Mouse (Mus musculus) midbrain, embryonic 11.5 days (tissue): ENCODE data around the gene Slc9a4. TPM values are rescaled to one million over a fixed set of nuclear protein-coding genes. Genes with fewer than 3 reads are reported as not detected.
"Not testable (repeated sequence)": the region's sequence is repeated elsewhere in the genome, so short reads cannot be mapped to it uniquely, and the experiment has no call there.

Source experiments
- ATAC-seq: fragments of 200-750 bp; cut with Nextera tagmentation; 2 replicates; pipeline ENCODE4 v1.8.0; 2017; ENCODE audit warnings: moderate TSS enrichment, moderate library complexity; ENCODE audit not compliant: low FRiP score
- DNase-seq: peaks from one replicate; pipeline ENCODE4 v3.0.0; 2015; ENCODE audit warnings: low spot score; ENCODE audit errors: missing footprints
- H3K27ac ChIP-seq: fragments of 300-500 bp; sonication (generic); 2 replicates; pipeline ENCODE4 v1.5.1; 2014; ENCODE audit warnings: low read depth, low read length
- H3K27me3 ChIP-seq: fragments of 300-500 bp; sonication (generic); 2 replicates; pipeline ENCODE4 v1.6.1; 2014; ENCODE audit warnings: mild to moderate bottlenecking, low read length, moderate library complexity, mixed read lengths; ENCODE audit not compliant: control insufficient read depth, insufficient read depth
- H3K36me3 ChIP-seq: fragments of 300-500 bp; sonication (generic); 2 replicates; pipeline ENCODE4 v1.6.1; 2014; ENCODE audit warnings: mild to moderate bottlenecking, low read length, moderate library complexity, mixed read lengths; ENCODE audit not compliant: control insufficient read depth, insufficient read depth
- H3K4me1 ChIP-seq: fragments of 300-500 bp; sonication (generic); 2 replicates; pipeline ENCODE4 v1.6.1; 2014; ENCODE audit warnings: low read length; ENCODE audit not compliant: control insufficient read depth, insufficient read depth
- H3K4me2 ChIP-seq: fragments of 300-500 bp; sonication (generic); 2 replicates; pipeline ENCODE4 v1.6.1; 2014; ENCODE audit warnings: mild to moderate bottlenecking, moderate library complexity
- H3K4me3 ChIP-seq: fragments of 300-500 bp; sonication (generic); 2 replicates; pipeline ENCODE4 v1.5.1; 2014; ENCODE audit warnings: low read depth, low read length
- H3K9ac ChIP-seq: fragments of 300-500 bp; sonication (generic); 2 replicates; pipeline ENCODE4 v1.6.1; 2014; ENCODE audit warnings: low read length
- H3K9me3 ChIP-seq: fragments of 300-500 bp; sonication (generic); 2 replicates; pipeline ENCODE4 v1.6.1; 2016; ENCODE audit warnings: low read length; ENCODE audit not compliant: control insufficient read depth
- WGBS: fragments of 180-500 bp; shearing (Covaris S2); extraction: QIAGEN DNeasy Blood & Tissue Kit; methylation state at CpG from one replicate; pipeline ENCODE4 v1.1.7; 2014; 5-methylcytosine and 5-hydroxymethylcytosine counted together
- polyA plus RNA-seq: library from polyadenylated mRNA; unstranded; fragments of >200 nt; fragmentation: Nextera tagmentation; extraction: Ambion mirVana; gene quantifications from 2 replicates; pipeline ENCODE4 v1.2.1, GENCODE M21; 2014

Gene Slc9a4
- polyA plus RNA-seq, 1 experiment from 2014 or later, result not detected

DNA sequence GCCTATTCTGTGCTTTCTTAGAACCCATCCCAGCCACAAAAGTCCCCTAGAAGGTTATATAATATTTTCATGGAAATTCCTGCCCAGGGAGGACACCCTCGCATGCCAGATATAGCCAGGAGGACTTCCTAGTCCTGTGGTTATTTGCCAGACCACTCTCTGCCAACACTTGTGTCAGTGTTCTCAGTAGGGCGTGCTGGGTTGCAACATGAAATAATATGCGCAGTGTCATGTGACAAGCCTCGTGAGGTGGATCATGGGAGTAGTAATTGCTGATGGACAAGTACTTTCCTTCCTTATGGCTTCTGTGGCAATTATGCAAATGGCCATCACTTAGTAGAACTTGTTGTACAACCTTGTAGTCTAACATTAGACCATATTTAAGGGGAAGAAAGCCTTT, 11.1 kb downstream of the Slc9a4 start:
- H3K4me2 ChIP-seq, result no peak overlapping the region
- no peak overlapping the region for H3K4me3 ChIP-seq
- H3K36me3 ChIP-seq, result no peaks in the 10 kb centered on the region
- no peak overlapping the region for H3K27ac ChIP-seq
- no peaks in the 10 kb centered on the region for H3K4me1 ChIP-seq
- WGBS, result 92% methylated on average over 4 of the region's 4 CpGs
- no peak overlapping the region for H3K9ac ChIP-seq
- DNase-seq, result no peak
- no peaks in the 10 kb centered on the region for H3K27me3 ChIP-seq
- H3K9me3 ChIP-seq, result no peaks in the 10 kb centered on the region
- ATAC-seq, result no peak

DNA sequence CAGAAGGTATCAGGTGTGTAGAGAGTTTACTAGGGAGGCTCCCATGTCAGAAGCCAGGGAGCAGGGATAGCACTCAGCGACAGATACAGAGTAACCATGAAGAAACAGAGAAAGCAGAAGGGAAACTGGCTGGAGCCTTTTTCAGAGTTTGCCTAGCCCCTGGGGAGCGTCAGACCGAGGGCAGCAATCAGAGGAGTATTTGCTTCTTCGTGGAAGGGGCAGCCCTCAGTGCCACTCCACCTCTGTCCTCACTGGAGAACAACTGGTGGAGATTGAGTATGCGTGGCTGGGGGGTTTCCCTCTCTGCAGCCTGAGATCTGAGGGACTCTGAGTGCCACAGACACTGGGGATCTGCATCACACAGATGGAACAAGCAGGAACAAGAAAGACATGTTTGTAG, 17.9 kb downstream of the Slc9a4 start:
- no peak overlapping the region for H3K4me2 ChIP-seq
- no peaks in the 10 kb centered on the region for H3K4me1 ChIP-seq
- no peak overlapping the region for H3K4me3 ChIP-seq
- H3K27ac ChIP-seq, result no peak overlapping the region
- H3K9ac ChIP-seq, result no peak overlapping the region
- H3K27me3 ChIP-seq, result no peaks in the 10 kb centered on the region
- no peak for DNase-seq
- no peaks in the 10 kb centered on the region for H3K36me3 ChIP-seq
- WGBS, result 69% methylated on average over 5 of the region's 5 CpGs
- no peaks in the 10 kb centered on the region for H3K9me3 ChIP-seq
- no peak for ATAC-seq

DNA sequence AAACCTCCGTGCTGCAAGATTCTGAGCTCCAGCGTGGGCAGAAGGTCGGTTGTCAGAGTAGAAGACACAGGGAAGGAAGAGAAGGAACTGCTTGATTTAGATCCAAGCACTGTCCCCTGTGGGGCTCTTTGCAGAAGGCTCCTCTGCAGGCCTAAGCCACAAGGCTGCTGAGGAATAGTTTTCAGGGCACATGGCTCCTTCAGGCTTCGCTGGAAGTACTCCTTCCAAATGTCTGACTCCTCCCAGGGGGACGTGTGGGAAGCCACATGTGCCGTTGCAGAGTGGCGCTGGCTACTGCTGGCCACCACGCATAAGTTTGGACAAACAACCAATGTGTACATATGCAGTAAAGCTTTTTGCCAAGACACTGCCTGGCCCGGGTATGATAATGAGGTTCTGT, 19.8 kb downstream of the Slc9a4 start:
- H3K4me1 ChIP-seq, H3K27ac ChIP-seq, H3K27me3 ChIP-seq, ATAC-seq, H3K4me2 ChIP-seq, H3K36me3 ChIP-seq, DNase-seq, H3K9ac ChIP-seq, H3K4me3 ChIP-seq, H3K9me3 ChIP-seq: not testable (repeated sequence)
- 88% methylated on average over 9 of the region's 9 CpGs for WGBS

DNA sequence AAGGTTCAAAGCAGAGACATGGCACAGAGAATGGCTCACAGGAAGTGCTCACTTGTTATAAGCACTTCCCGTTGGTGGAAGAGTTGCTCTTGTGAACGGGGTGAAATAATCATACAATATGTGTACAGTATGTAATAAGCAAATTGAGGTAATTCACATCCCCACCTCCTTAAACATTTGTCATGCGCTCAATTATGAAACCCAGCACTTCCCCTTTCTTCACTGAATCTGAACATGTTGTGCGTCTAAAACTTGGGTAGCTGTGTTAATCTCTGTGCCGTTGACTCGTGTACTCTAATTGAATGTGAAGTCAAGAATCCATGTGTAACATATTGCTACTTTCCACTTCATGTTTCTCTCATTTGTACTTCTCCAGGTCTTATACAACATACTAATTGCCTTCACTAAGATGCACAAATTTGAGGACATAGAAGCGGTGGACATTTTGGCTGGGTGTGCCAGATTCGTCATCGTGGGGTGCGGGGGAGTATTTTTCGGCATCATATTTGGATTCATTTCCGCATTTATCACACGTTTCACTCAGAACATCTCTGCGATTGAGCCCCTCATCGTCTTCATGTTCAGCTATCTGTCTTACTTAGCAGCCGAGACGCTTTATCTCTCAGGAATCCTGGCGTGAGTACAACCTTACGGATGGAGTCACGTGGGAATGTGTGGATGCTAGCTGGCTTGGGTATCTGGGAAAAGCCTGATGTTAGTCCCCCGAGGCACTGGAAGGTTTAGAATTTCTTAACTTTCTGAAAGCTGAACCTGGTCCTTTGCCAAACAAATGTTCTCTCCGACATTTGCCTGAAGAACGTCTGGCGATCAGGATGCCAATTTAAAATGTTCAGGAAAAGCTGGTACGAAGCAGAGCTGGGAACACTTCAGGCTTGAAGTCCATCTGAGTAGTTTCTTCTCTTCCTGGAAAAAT, 20.8 kb downstream of the Slc9a4 start:
- no peak overlapping the region for H3K4me2 ChIP-seq
- 93% methylated on average over 25 of the region's 25 CpGs for WGBS
- no peaks in the 10 kb centered on the region for H3K4me1 ChIP-seq
- no peaks in the 10 kb centered on the region for H3K27me3 ChIP-seq
- H3K36me3 ChIP-seq, result no peaks in the 10 kb centered on the region
- no peak for ATAC-seq
- H3K4me3 ChIP-seq, result no peak overlapping the region
- no peaks in the 10 kb centered on the region for H3K9me3 ChIP-seq
- no peak overlapping the region for H3K27ac ChIP-seq
- H3K9ac ChIP-seq, result no peak overlapping the region
- DNase-seq, result no peak

DNA sequence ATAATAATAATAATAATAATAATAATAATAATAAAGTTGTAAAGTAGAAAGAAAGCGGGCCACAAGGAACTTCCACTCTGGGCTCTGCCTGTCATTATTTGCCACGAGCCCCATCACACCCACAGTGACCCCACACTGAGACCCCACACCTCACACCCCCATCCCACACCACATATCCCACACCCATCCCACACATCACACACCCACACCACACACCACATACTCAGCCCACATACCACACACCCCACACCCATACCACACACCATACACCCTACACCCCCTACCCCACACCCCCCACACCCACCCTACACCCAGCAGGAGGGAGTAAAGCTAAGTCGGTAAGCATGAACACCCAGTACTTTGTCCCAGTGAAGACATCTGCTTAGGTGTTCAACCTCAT, 21.6 kb downstream of the Slc9a4 start:
- Histone ChIP-seq H3K4me1 (no peaks in the 10 kb centered on the region), H3K36me3 (no peaks in the 10 kb centered on the region), H3K4me2 (no peak overlapping the region), H3K9ac (no peak overlapping the region), H3K4me3 (no peak overlapping the region), H3K27ac (no peak overlapping the region), H3K9me3 (no peaks in the 10 kb centered on the region), H3K27me3 (no peaks in the 10 kb centered on the region)
- WGBS, result 81% methylated on average over 3 of the region's 3 CpGs
- ATAC-seq, result no peak
- no peak for DNase-seq

DNA sequence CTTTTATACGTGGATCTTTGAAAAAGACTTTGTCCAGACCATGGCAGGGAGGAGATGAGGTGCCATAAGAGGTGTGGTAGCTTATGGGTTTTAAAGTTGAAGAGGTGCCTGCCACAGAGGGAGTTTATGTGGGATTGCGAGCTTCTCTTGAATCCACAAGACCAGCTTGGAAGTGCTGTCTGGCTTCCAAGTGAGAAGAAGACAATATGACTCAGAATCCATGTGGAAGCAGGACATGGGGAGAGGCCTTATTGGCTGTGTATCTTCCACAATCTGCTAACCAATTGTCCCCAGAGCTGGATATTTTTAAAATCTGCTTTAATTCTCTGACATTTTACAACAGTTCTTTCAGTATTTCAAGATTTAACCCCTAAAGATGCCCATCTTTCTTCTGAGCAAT, 33.3 kb downstream of the Slc9a4 start:
- H3K9ac ChIP-seq, result no peak overlapping the region
- DNase-seq (no peak), ATAC-seq (no peak)
- H3K9me3 ChIP-seq, result no peaks in the 10 kb centered on the region
- no peaks in the 10 kb centered on the region for H3K4me1 ChIP-seq
- no peak overlapping the region for H3K4me2 ChIP-seq
- no peak overlapping the region for H3K4me3 ChIP-seq
- no peaks in the 10 kb centered on the region for H3K36me3 ChIP-seq
- no peaks in the 10 kb centered on the region for H3K27me3 ChIP-seq
- WGBS, result 88% methylated on average over 2 of the region's 2 CpGs
- H3K27ac ChIP-seq, result no peak overlapping the region

DNA sequence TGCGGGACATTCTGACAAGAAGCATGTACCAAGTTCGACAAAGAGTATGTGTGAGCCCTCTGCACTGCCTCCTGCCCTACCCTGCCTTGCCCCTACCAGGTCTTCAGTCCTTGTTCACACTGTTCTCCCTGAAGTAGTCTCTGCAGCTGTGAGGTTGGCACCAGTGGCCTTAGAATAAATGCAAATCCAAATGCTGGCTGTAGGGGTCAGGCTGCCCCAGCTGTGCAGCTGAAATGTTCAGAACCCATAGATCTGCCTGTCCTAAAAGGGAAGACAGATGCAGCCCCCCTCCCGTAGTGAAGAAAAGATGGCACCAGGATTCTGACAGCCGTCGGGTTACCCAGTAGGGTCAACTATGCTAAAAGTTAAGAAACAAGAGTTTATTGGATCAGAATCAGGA, 39.2 kb downstream of the Slc9a4 start:
- Histone ChIP-seq H3K4me3 (no peak overlapping the region), H3K9me3 (no peaks in the 10 kb centered on the region), H3K27me3 (no peaks in the 10 kb centered on the region), H3K4me1 (no peaks in the 10 kb centered on the region), H3K9ac (no peak overlapping the region), H3K27ac (no peak overlapping the region), H3K36me3 (no peaks in the 10 kb centered on the region), H3K4me2 (no peak overlapping the region)
- no peak for DNase-seq
- no peak for ATAC-seq
- WGBS, result 81% methylated on average over 5 of the region's 5 CpGs

DNA sequence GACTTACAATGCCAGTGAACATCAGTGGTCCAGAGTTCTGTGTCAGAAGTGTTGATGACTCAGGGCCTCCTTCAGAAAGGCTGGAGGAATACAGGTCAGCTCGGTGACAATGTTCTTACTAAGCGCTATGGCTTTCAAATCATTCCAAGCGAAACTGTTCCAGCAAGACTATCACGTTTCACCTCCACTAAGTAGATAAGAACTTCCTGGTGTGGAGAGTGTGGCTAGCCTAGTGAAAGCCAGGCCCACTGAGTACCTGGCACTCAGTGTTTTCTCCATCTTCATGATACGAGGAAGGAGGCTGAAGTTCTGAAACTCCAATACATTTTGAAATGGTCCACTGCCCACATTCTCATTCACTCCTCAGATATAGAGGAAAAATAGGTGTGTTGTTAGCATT, 40.0 kb downstream of the Slc9a4 start:
- Histone ChIP-seq H3K9ac (no peak overlapping the region), H3K27ac (no peak overlapping the region), H3K36me3 (no peaks in the 10 kb centered on the region), H3K4me2 (no peak overlapping the region), H3K27me3 (no peaks in the 10 kb centered on the region), H3K9me3 (no peaks in the 10 kb centered on the region), H3K4me3 (no peak overlapping the region), H3K4me1 (no peaks in the 10 kb centered on the region)
- WGBS, result 83% methylated on average over 5 of the region's 5 CpGs
- ATAC-seq (no peak), DNase-seq (no peak)

DNA sequence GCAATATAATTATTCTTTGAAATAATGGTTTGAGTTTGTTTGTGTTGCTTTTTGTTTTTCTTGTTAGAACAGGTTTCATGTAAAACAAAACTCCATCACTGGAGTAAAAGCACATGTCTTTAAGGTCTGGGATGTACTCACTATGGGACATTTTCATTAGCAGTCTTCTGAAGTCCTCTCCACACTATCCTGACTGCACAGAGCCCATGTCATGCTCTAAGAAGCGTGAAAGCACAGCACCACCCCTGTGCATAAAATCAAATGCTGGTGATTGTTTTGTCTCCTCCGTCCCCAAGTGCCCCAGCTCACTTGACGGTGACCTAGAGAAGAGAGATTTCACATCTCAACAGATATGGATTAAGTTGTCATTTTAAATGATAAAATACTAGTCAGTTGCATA, 45.1 kb downstream of the Slc9a4 start:
- Histone ChIP-seq H3K9me3 (no peaks in the 10 kb centered on the region), H3K36me3 (no peaks in the 10 kb centered on the region), H3K4me1 (no peaks in the 10 kb centered on the region), H3K9ac (no peak overlapping the region), H3K4me2 (no peak overlapping the region), H3K27me3 (no peaks in the 10 kb centered on the region), H3K4me3 (no peak overlapping the region), H3K27ac (no peak overlapping the region)
- 20% methylated on average over 3 of the region's 3 CpGs for WGBS
- no peak for DNase-seq
- no peak for ATAC-seq
